Mouse (Mus musculus) bone marrow macrophage, adult 2 months (primary cell): Measurements from ENCODE around the gene Snrpd2. TPM values are rescaled to one million over a fixed set of nuclear protein-coding genes. Genes with fewer than 3 reads are reported as not detected.

Experiments
- H3K27ac ChIP-seq: 2 replicates; pipeline ENCODE4 v1.5.1; 2012; ENCODE audit warnings: low read depth, low read length; ENCODE audit not compliant: insufficient read depth
- H3K4me1 ChIP-seq: 2 replicates; pipeline ENCODE4 v1.6.1; 2012; ENCODE audit warnings: low read length; ENCODE audit not compliant: control insufficient read depth, insufficient read depth
- H3K4me3 ChIP-seq: 2 replicates; pipeline ENCODE4 v1.5.1; 2012; ENCODE audit warnings: mild to moderate bottlenecking, low read length, moderate library complexity; ENCODE audit not compliant: insufficient read depth
- CTCF ChIP-seq: IDR thresholded peaks from 2 replicates; pipeline ENCODE4 v1.5.1; 2012; ENCODE audit warnings: low read depth, mild to moderate bottlenecking, low read length, moderate library complexity
- POLR2A ChIP-seq: IDR thresholded peaks from 2 replicates; pipeline ENCODE4 v1.6.1; 2012; ENCODE audit warnings: mild to moderate bottlenecking, low read depth, low read length, borderline replicate concordance
- polyA plus RNA-seq: library from polyadenylated mRNA; stranded (reverse); fragments of >200 nt; gene quantifications from 2 replicates; pipeline ENCODE4 v1.2.4, GENCODE M21; 2012; ENCODE audit not compliant: missing spikeins, insufficient read depth, insufficient read length

The Snrpd2 gene
- polyA plus RNA-seq, 1 experiment, result 27.9 TPM

DNA sequence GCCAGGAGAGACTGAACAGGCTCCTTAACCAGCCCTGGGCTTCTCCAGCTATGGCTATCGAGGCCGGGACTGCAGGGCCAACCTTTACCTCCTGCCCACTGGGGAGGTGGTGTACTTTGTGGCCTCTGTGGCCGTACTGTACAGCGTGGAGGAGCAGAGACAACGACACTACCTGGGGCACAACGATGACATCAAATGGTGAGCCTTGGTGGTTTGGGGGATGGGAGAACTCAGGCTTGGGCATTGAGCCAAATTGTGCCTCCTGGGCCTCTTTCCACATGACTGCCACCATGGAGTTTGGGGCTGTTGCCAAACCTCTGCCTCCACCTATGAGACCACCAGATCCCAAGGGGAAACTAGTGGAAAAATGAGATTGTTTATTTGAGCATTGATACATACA, 35.2 kb downstream of the Snrpd2 start:
- H3K4me1 ChIP-seq, result peaks cover 12% of the 10 kb centered on the region; the same call in 1 of the 2 replicates
- H3K27ac ChIP-seq, result no peak overlapping the region
- no peak overlapping the region for H3K4me3 ChIP-seq
- TF ChIP-seq POLR2A, result no peak
- no peak for TF ChIP-seq CTCF

DNA sequence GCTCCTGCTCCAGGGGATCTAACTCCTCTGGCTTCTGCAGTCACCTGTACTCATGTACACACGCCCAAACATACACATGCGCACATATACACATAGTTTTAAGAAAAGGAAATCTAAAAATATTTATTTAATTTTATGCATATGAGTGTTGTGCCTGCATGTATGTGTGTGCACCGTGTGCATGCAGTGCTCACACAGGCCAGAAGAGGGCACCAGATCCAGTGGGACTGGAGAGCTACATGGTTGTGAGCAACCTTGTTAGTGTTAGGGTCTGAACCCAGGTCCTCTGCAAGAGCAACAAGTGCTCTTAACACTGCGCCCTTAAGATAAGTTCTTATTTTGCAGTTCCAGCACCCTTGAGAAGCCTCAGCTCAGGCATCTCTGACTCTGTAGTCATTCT, 45.2 kb downstream of the Snrpd2 start:
- TF ChIP-seq POLR2A (no peak), CTCF (no peak)

DNA sequence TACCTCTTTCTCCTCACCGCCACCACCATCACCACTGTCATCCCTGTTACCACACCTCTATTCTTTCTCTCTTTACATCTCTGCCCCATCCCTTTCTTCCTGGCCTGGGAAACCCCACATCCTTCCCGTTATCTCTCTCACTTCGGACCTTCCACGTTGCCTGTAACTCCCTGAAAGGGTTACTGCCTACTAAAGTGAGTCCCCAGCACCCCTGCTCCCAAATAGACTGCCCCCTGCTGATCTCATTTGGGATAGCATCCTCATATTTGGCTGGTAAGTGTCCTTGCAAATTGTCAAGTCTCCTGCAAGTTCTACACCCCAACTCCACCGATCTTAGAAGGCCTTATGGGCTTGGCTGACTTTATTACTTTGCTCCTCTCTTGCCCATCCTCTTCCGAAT, 47.2 kb downstream of the Snrpd2 start:
- peak; percentile 50 for TF ChIP-seq CTCF
- TF ChIP-seq POLR2A, result no peak
- H3K4me3 ChIP-seq, result no peak overlapping the region

More for the DNA sequence above, 45.2 kb downstream of the Snrpd2 start:
- Histone ChIP-seq H3K4me3 (no peak overlapping the region), H3K27ac (no peak overlapping the region), H3K4me1 (no peaks in the 10 kb centered on the region)

DNA sequence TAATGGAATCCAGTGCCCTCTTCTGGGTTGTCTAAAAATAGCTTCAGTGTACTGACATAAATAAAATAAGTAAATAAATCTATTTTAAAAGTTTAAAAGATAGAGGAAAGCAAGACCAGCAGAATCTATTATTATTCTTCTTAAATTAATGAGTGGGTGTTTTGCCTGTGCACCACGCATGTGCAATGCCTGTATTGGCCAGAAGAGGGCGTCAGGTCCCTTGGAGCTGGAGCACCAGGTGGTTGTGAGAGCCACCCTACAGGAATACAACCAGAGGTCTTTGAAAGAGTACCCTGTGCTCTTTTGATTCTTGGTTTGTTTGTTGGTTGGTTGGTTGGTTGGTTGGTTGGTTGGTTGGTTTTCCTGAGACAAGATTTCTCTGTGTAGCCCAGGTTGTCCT, 48.5 kb downstream of the Snrpd2 start:
- no peak overlapping the region for H3K27ac ChIP-seq
- H3K4me1 ChIP-seq, result peaks cover 6% of the 10 kb centered on the region
- no peak for TF ChIP-seq POLR2A
- peak; percentile 65 for TF ChIP-seq CTCF
- no peak overlapping the region for H3K4me3 ChIP-seq

More for the DNA sequence above, 47.2 kb downstream of the Snrpd2 start:
- H3K4me1 ChIP-seq, result no peaks in the 10 kb centered on the region
- no peak overlapping the region for H3K27ac ChIP-seq

DNA sequence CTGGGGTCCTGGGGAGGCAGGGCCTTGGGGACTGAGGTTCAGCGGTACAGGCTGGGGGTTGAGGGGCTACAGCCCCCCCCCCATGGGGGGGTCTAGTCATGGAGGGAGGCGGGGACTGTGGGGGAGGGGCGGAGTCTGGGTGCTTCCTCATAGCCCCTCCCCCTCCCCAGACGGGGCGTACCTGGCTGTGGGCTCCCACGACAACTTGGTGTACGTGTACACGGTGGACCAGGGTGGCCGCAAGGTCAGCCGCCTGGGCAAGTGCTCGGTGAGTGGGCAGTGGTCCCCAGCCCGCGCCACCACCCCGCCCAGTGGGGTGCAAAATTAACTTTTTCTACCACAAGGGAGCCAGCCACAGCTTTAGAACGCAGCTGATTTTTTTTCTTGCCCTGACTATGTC, 52.1 kb downstream of the Snrpd2 start:
- Histone ChIP-seq H3K27ac (no peak overlapping the region), H3K4me3 (no peak overlapping the region), H3K4me1 (peaks cover 13% of the 10 kb centered on the region)
- no peak for TF ChIP-seq POLR2A
- TF ChIP-seq CTCF, result no peak

DNA sequence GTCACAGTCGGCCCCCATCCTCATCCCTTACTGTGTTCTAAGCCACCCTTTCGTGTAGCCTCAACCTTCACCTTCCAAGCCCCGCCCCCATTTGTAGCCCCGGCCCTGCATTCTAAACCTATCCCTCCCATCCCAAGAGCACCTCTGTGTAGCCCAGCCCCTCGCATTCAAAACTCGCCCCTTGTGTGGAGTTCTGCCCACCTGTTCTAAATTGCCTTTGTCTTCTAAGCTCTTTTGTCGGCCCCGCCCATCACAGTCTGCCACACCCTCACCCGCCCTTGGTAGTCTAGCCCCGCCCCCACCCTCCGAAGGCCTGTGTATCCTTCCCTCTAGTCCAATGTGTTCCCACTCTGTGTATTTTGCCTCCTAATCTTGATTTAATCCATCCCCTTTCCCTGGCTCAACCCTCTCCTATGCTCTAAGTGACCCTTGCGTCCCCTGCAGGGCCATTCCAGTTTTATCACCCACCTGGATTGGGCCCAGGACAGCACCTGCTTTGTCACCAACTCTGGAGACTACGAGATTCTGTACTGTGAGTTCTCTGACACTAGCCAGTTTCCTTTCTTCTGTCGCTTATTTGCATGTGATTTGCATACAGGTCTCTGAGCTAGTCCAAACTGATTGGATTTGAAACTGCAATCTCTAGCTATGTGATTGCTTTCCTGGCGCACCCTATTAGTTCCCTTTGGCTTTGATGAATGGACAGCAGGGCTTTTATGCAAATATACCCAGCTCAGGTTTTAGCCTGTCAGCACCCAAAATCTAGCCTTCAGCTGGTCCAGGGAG, 52.7 kb downstream of the Snrpd2 start:
- H3K4me3 ChIP-seq, result no peak overlapping the region
- peaks cover 13% of the 10 kb centered on the region for H3K4me1 ChIP-seq
- H3K27ac ChIP-seq, result no peak overlapping the region
- TF ChIP-seq POLR2A, result no peak
- no peak for TF ChIP-seq CTCF

Other genes starting within 250 kb of the Snrpd2 start
- 18.1 and 21.2 TPM in 2 replicates for gene Ccdc61, start 239.3 kb upstream of the Snrpd2 start, polyA plus RNA-seq
- gene Nova2, start 223.8 kb upstream of the Snrpd2 start, polyA plus RNA-seq, result 0.12 TPM in 1 of 2 replicates, not detected in the other
- not detected in 2 replicates for gene Nanos2, start 162.3 kb upstream of the Snrpd2 start, polyA plus RNA-seq
- gene Mypop, start 158.5 kb upstream of the Snrpd2 start, polyA plus RNA-seq, result 1.0 and 1.2 TPM in 2 replicates
- 16.4 and 17.5 TPM in 2 replicates for gene Irf2bp1, start 145.7 kb upstream of the Snrpd2 start, polyA plus RNA-seq
- not detected in 2 replicates for gene Foxa3, start 126.2 kb upstream of the Snrpd2 start, polyA plus RNA-seq
- 61.9 and 64.4 TPM in 2 replicates for gene Sympk, start 125.3 kb upstream of the Snrpd2 start, polyA plus RNA-seq
- not detected in 2 replicates for gene Rsph6a, start 95.0 kb upstream of the Snrpd2 start, polyA plus RNA-seq
- 1.7 and 2.6 TPM in 2 replicates for gene Dmwd, start 73.5 kb upstream of the Snrpd2 start, polyA plus RNA-seq
- 2.9 and 4.2 TPM in 2 replicates for gene Dmpk, start 65.9 kb upstream of the Snrpd2 start, polyA plus RNA-seq
- gene Six5, start 55.1 kb upstream of the Snrpd2 start, polyA plus RNA-seq, result 0.36 and 0.44 TPM in 2 replicates
- not detected in 2 replicates for gene Gm4969, start 31.4 kb upstream of the Snrpd2 start, polyA plus RNA-seq
- 7.1 and 8.2 TPM in 2 replicates for gene Fbxo46, start 29.9 kb upstream of the Snrpd2 start, polyA plus RNA-seq
- 10.4 and 11.8 TPM in 2 replicates for gene Qpctl, start 431 bp upstream of the Snrpd2 start, polyA plus RNA-seq
- gene Gipr, start 16.4 kb downstream of the Snrpd2 start, polyA plus RNA-seq, result not detected in 2 replicates
- gene Eml2, start 26.7 kb downstream of the Snrpd2 start, polyA plus RNA-seq, result 12.2 and 17.8 TPM in 2 replicates
- not detected in 2 replicates for gene Gpr4, start 62.8 kb downstream of the Snrpd2 start, polyA plus RNA-seq
- 20.0 and 22.0 TPM in 2 replicates for gene Opa3, start 78.6 kb downstream of the Snrpd2 start, polyA plus RNA-seq
- gene Vasp, start 122.1 kb downstream of the Snrpd2 start, polyA plus RNA-seq, result 178 and 187 TPM in 2 replicates
- gene Ppm1n, start 130.3 kb downstream of the Snrpd2 start, polyA plus RNA-seq, result 0.93 and 4.2 TPM in 2 replicates
- 1.4 and 2.0 TPM in 2 replicates for gene Rtn2, start 132.9 kb downstream of the Snrpd2 start, polyA plus RNA-seq
- gene Fosb, start 160.3 kb downstream of the Snrpd2 start, polyA plus RNA-seq, result 0.68 TPM in 1 of 2 replicates, not detected in the other
- 30.7 and 35.4 TPM in 2 replicates for gene Ercc1, start 195.1 kb downstream of the Snrpd2 start, polyA plus RNA-seq
- gene Cd3eap, start 209.8 kb downstream of the Snrpd2 start, polyA plus RNA-seq, result 7.8 and 8.4 TPM in 2 replicates
- gene Ppp1r13l, start 210.0 kb downstream of the Snrpd2 start, polyA plus RNA-seq, result 1.6 and 4.0 TPM in 2 replicates
- gene Ercc2, start 232.3 kb downstream of the Snrpd2 start, polyA plus RNA-seq, result 14.5 and 18.9 TPM in 2 replicates